Mouse (Mus musculus): ENCODE data around the gene Tcf23. TPM values are rescaled to one million over a fixed set of nuclear protein-coding genes. Genes with fewer than 3 reads are reported as not detected.

Tcf23 gene
- polyA plus RNA-seq, 1 experiment from 2014 or later: not detected

Other genes with a start within 250 kb of the Tcf23 start
- 129 and 140 TPM in 2 replicates for gene Mapre3, start 154.0 kb upstream of the Tcf23 start, polyA plus RNA-seq (2014; fragmentation: Nextera tagmentation; extraction: Ambion mirVana)
- 48.6 and 53.7 TPM in 2 replicates for gene Tmem214, start 100.7 kb upstream of the Tcf23 start, polyA plus RNA-seq (2014; fragmentation: Nextera tagmentation; extraction: Ambion mirVana)
- gene Agbl5, start 80.0 kb upstream of the Tcf23 start, polyA plus RNA-seq (2014; fragmentation: Nextera tagmentation; extraction: Ambion mirVana): 27.7 and 29.2 TPM in 2 replicates
- gene Ost4, start 60.9 kb upstream of the Tcf23 start, polyA plus RNA-seq (2014; fragmentation: Nextera tagmentation; extraction: Ambion mirVana): 234 TPM in 2 replicates
- 3.5 and 22.9 TPM in 2 replicates for gene Emilin1, start 55.3 kb upstream of the Tcf23 start, polyA plus RNA-seq (2014; fragmentation: Nextera tagmentation; extraction: Ambion mirVana)
- 8.3 and 10.4 TPM in 2 replicates for gene Khk, start 47.2 kb upstream of the Tcf23 start, polyA plus RNA-seq (2014; fragmentation: Nextera tagmentation; extraction: Ambion mirVana)
- 60.9 and 76.4 TPM in 2 replicates for gene Cgref1, start 23.1 kb upstream of the Tcf23 start, polyA plus RNA-seq (2014; fragmentation: Nextera tagmentation; extraction: Ambion mirVana)
- gene Preb, start 8.3 kb upstream of the Tcf23 start, polyA plus RNA-seq (2014; fragmentation: Nextera tagmentation; extraction: Ambion mirVana): 72.4 and 80.0 TPM in 2 replicates
- 186 and 189 TPM in 2 replicates for gene Atraid, start 79.7 kb downstream of the Tcf23 start, polyA plus RNA-seq (2014; fragmentation: Nextera tagmentation; extraction: Ambion mirVana)
- gene Slc5a6, start 80.3 kb downstream of the Tcf23 start, polyA plus RNA-seq (2014; fragmentation: Nextera tagmentation; extraction: Ambion mirVana): 15.1 and 15.6 TPM in 2 replicates
- gene Cad, start 86.1 kb downstream of the Tcf23 start, polyA plus RNA-seq (2014; fragmentation: Nextera tagmentation; extraction: Ambion mirVana): 10.4 and 10.6 TPM in 2 replicates
- gene Dnajc5g, start 137.6 kb downstream of the Tcf23 start, polyA plus RNA-seq (2014; fragmentation: Nextera tagmentation; extraction: Ambion mirVana): not detected in 2 replicates
- 39.8 and 48.3 TPM in 2 replicates for gene Slc30a3, start 139.6 kb downstream of the Tcf23 start, polyA plus RNA-seq (2014; fragmentation: Nextera tagmentation; extraction: Ambion mirVana)
- gene Trim54, start 148.1 kb downstream of the Tcf23 start, polyA plus RNA-seq (2014; fragmentation: Nextera tagmentation; extraction: Ambion mirVana): not detected in 2 replicates
- not detected in 2 replicates for gene Ucn, start 170.2 kb downstream of the Tcf23 start, polyA plus RNA-seq (2014; fragmentation: Nextera tagmentation; extraction: Ambion mirVana)
- gene Mpv17, start 185.6 kb downstream of the Tcf23 start, polyA plus RNA-seq (2014; fragmentation: Nextera tagmentation; extraction: Ambion mirVana): 58.3 and 58.4 TPM in 2 replicates
- gene Gm29609, start 211.2 kb downstream of the Tcf23 start, polyA plus RNA-seq (2014; fragmentation: Nextera tagmentation; extraction: Ambion mirVana): 2.3 and 2.5 TPM in 2 replicates
- gene Gtf3c2, start 211.5 kb downstream of the Tcf23 start, polyA plus RNA-seq (2014; fragmentation: Nextera tagmentation; extraction: Ambion mirVana): 55.5 and 60.3 TPM in 2 replicates
- gene Snx17, start 224.6 kb downstream of the Tcf23 start, polyA plus RNA-seq (2014; fragmentation: Nextera tagmentation; extraction: Ambion mirVana): 102 and 111 TPM in 2 replicates
- gene Eif2b4, start 224.8 kb downstream of the Tcf23 start, polyA plus RNA-seq (2014; fragmentation: Nextera tagmentation; extraction: Ambion mirVana): 78.6 and 79.0 TPM in 2 replicates
- gene Zfp513, start 233.6 kb downstream of the Tcf23 start, polyA plus RNA-seq (2014; fragmentation: Nextera tagmentation; extraction: Ambion mirVana): 7.4 and 9.3 TPM in 2 replicates

All from neural tube, embryonic 14.5 days (tissue).